Mouse (Mus musculus): Measurements from ENCODE around the gene Zfp462. TPM values are rescaled to one million over a fixed set of nuclear protein-coding genes. Genes with fewer than 3 reads are reported as not detected.

The Zfp462 gene
- total and polyA plus RNA-seq, 3 experiments = not detected

- H3K9ac ChIP-seq (ENCODE audit: insufficient read depth, low read depth) = no peak overlapping the region
- in situ Hi-C loops (cut with MboI; ENCODE audit: low pct_ligation_motif_present, low pct_unique_long_range_greater_than_20kb, low sequenced_read_pairs) (no loop called here), dilution Hi-C loops (cut with MboI; ENCODE audit: extremely low pct_ligation_motif_present, extremely low pct_unique_long_range_greater_than_20kb, low sequenced_read_pairs) (no loop called here)
- no peak for TF ChIP-seq ETS1 (conservative IDR thresholded peaks at IDR 0.05; ENCODE audit: low read depth, low read length)
- TF ChIP-seq MAX (IDR thresholded peaks at IDR 0.05; ENCODE audit: low read length) = no peak
- no peak for TF ChIP-seq MAZ (IDR thresholded peaks at IDR 0.05; ENCODE audit: low read depth, low read length)
- TF ChIP-seq IRF4 (IDR thresholded peaks at IDR 0.05; ENCODE audit: low read depth, low read length) = no peak
- TF ChIP-seq EP300 (IDR thresholded peaks at IDR 0.05; ENCODE audit: low read length) = no peak
- H3K9me3 ChIP-seq (replicated peaks; ENCODE audit: low read length) = no peaks in the 10 kb centered on the region
- H3K79me2 ChIP-seq (replicated peaks; ENCODE audit: control insufficient read depth, extremely low read depth, insufficient read depth, poor library complexity, severe bottlenecking) = no peaks in the 10 kb centered on the region
- no peaks in the 10 kb centered on the region for H3K36me3 ChIP-seq (replicated peaks in 1 of 2; ENCODE audit: control insufficient read depth in 1 of 2, insufficient read depth in 1 of 2, low read length in 1 of 2)
- H3K27me3 ChIP-seq (replicated peaks) = no peaks in the 10 kb centered on the region
- peaks cover 1 to 4% of the 10 kb centered on the region in 2 experiments; a peak in 2 of 4 replicates for H3K4me1 ChIP-seq (ENCODE audit: control insufficient read depth in 1 of 2, insufficient read depth in 2 of 2)
- no peak overlapping the region for H3K27ac ChIP-seq (ENCODE audit: insufficient read depth, low read depth)
- no peak overlapping the region for H3K4me3 ChIP-seq (replicated peaks in 1 of 3; ENCODE audit: low read depth in 2 of 3, low read length in 2 of 3, poor library complexity in 1 of 3)
- no peak overlapping the region for H3K4me2 ChIP-seq (ENCODE audit: insufficient read depth, low read depth, poor library complexity, severe bottlenecking)
- no peak for DNase-seq (ENCODE audit: extremely low read depth)
Measured at GRCm38 (mm10) chr4:55117839-55118487, 173.1 kb downstream of the Zfp462 start.

DNA sequence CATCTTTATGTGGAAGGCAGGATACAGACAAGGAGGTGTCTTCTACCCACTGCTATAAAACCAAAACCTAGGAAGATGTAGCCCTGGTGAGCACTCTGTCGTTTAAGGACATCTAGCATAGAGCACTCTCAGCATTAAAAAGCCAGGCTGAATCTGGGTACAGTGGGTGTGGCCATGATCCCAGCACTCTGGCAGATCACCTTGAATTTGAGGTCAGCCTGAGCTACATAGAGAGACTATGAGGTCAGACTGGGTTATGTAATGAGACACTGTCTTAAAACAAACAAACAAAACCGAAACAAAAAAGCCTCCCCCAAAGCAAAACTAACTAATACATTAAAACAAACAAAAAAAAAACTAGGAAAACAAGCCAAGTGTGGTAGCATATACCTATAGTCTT is 176.3 kb downstream of the Zfp462 start:
- DNase-seq (ENCODE audit: extremely low read depth) = no peak
- H3K4me1 ChIP-seq (ENCODE audit: control insufficient read depth in 1 of 2, insufficient read depth in 2 of 2) = no peaks in the 10 kb centered on the region
- no peaks in the 10 kb centered on the region for H3K9me3 ChIP-seq (replicated peaks; ENCODE audit: low read length)
- H3K36me3 ChIP-seq (replicated peaks in 1 of 2; ENCODE audit: control insufficient read depth in 1 of 2, insufficient read depth in 1 of 2, low read length in 1 of 2) = no peaks in the 10 kb centered on the region
- in situ Hi-C loops (cut with MboI; ENCODE audit: low pct_ligation_motif_present, low pct_unique_long_range_greater_than_20kb, low sequenced_read_pairs) = no loop called here
- no peak overlapping the region for H3K27ac ChIP-seq (ENCODE audit: insufficient read depth, low read depth)
- H3K9ac ChIP-seq (ENCODE audit: insufficient read depth, low read depth) = no peak overlapping the region
- H3K79me2 ChIP-seq (replicated peaks; ENCODE audit: control insufficient read depth, extremely low read depth, insufficient read depth, poor library complexity, severe bottlenecking) = no peaks in the 10 kb centered on the region
- H3K27me3 ChIP-seq (replicated peaks) = no peaks in the 10 kb centered on the region
- H3K4me3 ChIP-seq (replicated peaks in 1 of 3; ENCODE audit: low read depth in 2 of 3, low read length in 2 of 3, poor library complexity in 1 of 3) = no peak overlapping the region
- TF ChIP-seq SMC3 (IDR thresholded peaks at IDR 0.05; ENCODE audit: low read depth, low read length) (no peak), IRF4 (IDR thresholded peaks at IDR 0.05; ENCODE audit: low read depth, low read length) (no peak), POLR2AphosphoS2 (IDR thresholded peaks at IDR 0.05; ENCODE audit: low read depth, low read length) (no peak), MXI1 (IDR thresholded peaks at IDR 0.05; ENCODE audit: low read depth, low read length) (no peak), SIN3A (IDR thresholded peaks at IDR 0.05; ENCODE audit: low read length) (no peak), E2F4 (IDR thresholded peaks at IDR 0.05; ENCODE audit: insufficient replicate concordance, low read depth, low read length) (no peak), PAX5 (IDR thresholded peaks at IDR 0.05; ENCODE audit: low read length) (no peak), NRF1 (IDR thresholded peaks at IDR 0.05; ENCODE audit: low read depth, low read length) (no peak), MYC (IDR thresholded peaks at IDR 0.05; ENCODE audit: low read depth, low read length) (no peak), ELF1 (IDR thresholded peaks at IDR 0.05; ENCODE audit: low read depth, low read length) (no peak), JUN (IDR thresholded peaks at IDR 0.05; ENCODE audit: insufficient read depth, low read depth, low read length) (no peak)
- no peak overlapping the region for H3K4me2 ChIP-seq (ENCODE audit: insufficient read depth, low read depth, poor library complexity, severe bottlenecking)
- dilution Hi-C loops (cut with MboI; ENCODE audit: extremely low pct_ligation_motif_present, extremely low pct_unique_long_range_greater_than_20kb, low sequenced_read_pairs) = no loop called here
